Mouse (Mus musculus): ENCODE measurements around the gene Ube2c. TPM values are rescaled to one million over a fixed set of nuclear protein-coding genes. Genes with fewer than 3 reads are reported as not detected.

The Ube2c gene
- polyA plus RNA-seq, 1 experiment = 97.2 TPM

DNA sequence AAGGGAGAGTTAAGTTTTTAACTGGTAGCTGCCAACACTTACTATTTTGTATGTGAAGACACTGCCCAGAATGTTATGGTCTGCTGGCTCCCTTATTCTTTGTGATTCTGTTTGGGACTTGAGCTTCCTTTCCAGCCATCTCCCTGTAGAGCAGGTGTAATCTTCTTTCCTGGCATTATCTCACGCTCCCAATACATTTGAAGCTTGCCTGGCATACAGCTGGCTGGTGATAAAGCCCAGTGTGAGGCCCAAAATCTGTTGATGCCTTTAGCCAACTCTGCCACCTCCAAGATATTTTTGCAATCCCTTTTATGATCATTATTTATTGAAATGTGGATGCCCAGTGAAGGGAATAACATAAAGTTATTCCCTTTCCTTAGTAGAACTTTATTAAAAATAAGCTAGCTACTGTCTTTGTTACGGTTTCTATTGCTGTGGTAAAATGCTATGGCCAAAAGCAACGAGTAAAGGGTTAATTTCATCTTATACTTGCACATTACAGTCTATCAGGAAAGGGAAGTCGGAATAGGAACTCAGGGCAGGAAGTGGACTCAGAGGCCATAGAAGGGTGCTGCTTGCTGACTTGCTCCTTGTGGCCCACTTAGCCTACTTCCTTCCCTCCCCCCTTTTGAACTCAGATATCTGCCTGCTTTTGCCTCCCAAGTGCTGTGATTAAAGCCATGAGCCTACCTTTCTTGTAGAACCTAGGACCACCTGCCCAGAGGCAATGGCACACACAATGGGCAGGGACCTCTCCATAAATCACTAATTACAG, 9.5 kb upstream of the Ube2c start:
- WGBS = 58% methylated on average over 4 of the region's 4 CpGs
- DNase-seq (ENCODE audit: low read depth in 1 of 2, low spot score in 2 of 2) = no peak
- Histone ChIP-seq H3K27ac (ENCODE audit: insufficient read depth, low read length) (peak overlapping the region; percentile 1; the same call in 1 of the 2 replicates), H3K27me3 (ENCODE audit: control insufficient read depth, insufficient read depth, low read length) (no peaks in the 10 kb centered on the region), H3K36me3 (ENCODE audit: control insufficient read depth, insufficient read depth, low read length) (peaks cover 34% of the 10 kb centered on the region), H3K4me3 (ENCODE audit: extremely low read depth, insufficient read depth, insufficient read length) (no peak overlapping the region), H3K4me1 (ENCODE audit: control insufficient read depth, insufficient read depth, insufficient read length) (no peaks in the 10 kb centered on the region)
- TF ChIP-seq POLR2A (IDR thresholded peaks at IDR 0.05; ENCODE audit: low read depth, low read length) (no peak), CTCF (IDR thresholded peaks at IDR 0.05; ENCODE audit: extremely low read depth, insufficient read depth, insufficient read length, insufficient replicate concordance) (no peak)

DNA sequence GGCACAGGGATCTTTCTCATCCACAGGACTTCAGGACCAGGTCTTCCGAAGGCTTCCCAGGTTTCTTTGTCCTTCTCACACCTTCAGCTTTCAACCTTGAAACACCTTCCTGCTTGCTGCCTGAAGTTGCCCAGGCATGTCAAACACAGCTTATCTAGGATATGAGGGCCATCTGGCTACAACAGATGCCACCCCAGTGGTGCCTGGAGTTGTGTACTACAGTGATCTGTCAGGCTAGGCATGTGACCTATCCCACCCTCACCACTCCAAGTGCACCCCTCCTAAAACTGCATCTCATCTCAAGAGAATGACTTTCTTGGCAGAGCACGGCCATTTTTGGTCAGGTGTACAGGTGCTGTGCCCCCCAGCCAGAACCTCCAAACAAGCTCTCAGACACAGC, 8.2 kb upstream of the Ube2c start:
- 92% methylated on average over 2 of the region's 2 CpGs for WGBS
- peaks cover 28% of the 10 kb centered on the region for H3K36me3 ChIP-seq (ENCODE audit: control insufficient read depth, insufficient read depth, low read length)
- no peak overlapping the region for H3K4me3 ChIP-seq (ENCODE audit: extremely low read depth, insufficient read depth, insufficient read length)
- H3K27ac ChIP-seq (ENCODE audit: insufficient read depth, low read length) = no peak overlapping the region; the same call in 1 of the 2 replicates
- H3K27me3 ChIP-seq (ENCODE audit: control insufficient read depth, insufficient read depth, low read length) = no peaks in the 10 kb centered on the region
- no peak for DNase-seq (ENCODE audit: low read depth in 1 of 2, low spot score in 2 of 2)
- TF ChIP-seq POLR2A (IDR thresholded peaks at IDR 0.05; ENCODE audit: low read depth, low read length) = no peak
- TF ChIP-seq CTCF (IDR thresholded peaks at IDR 0.05; ENCODE audit: extremely low read depth, insufficient read depth, insufficient read length, insufficient replicate concordance) = no peak
- no peaks in the 10 kb centered on the region for H3K4me1 ChIP-seq (ENCODE audit: control insufficient read depth, insufficient read depth, insufficient read length)

GRCm38 (mm10) chr2:164761971-164762370, 7.7 kb upstream of the Ube2c start:
- no peaks in the 10 kb centered on the region for H3K27me3 ChIP-seq (ENCODE audit: control insufficient read depth, insufficient read depth, low read length)
- peaks cover 27% of the 10 kb centered on the region for H3K36me3 ChIP-seq (ENCODE audit: control insufficient read depth, insufficient read depth, low read length)
- no peaks in the 10 kb centered on the region for H3K4me1 ChIP-seq (ENCODE audit: control insufficient read depth, insufficient read depth, insufficient read length)
- no peak overlapping the region for H3K4me3 ChIP-seq (ENCODE audit: extremely low read depth, insufficient read depth, insufficient read length)
- 93% methylated on average over 4 of the region's 4 CpGs for WGBS
- DNase-seq (ENCODE audit: low read depth in 1 of 2, low spot score in 2 of 2) = no peak
- TF ChIP-seq POLR2A (IDR thresholded peaks at IDR 0.05; ENCODE audit: low read depth, low read length) (no peak), CTCF (IDR thresholded peaks at IDR 0.05; ENCODE audit: extremely low read depth, insufficient read depth, insufficient read length, insufficient replicate concordance) (no peak)
- no peak overlapping the region; the same call in 1 of the 2 replicates for H3K27ac ChIP-seq (ENCODE audit: insufficient read depth, low read length)

DNA sequence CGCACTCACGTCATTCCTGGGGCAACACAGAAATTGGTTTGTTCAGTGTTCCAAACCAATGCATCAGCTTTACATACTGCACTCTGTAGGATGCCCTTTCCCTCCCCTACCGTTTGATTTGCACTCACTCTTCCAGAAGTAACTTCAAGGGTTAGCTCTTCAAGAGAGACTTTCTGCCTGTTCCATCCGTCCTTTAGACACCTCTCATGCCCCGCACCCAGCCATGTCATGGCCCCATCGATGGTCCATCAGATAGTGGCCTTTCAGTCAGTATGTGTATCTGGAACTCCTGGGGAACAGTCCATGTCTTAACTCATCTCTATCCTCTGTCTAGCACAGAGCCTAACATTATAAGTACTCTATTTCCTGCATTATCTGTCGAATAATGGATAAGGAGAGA, 7.1 kb upstream of the Ube2c start:
- Histone ChIP-seq H3K4me1 (ENCODE audit: control insufficient read depth, insufficient read depth, insufficient read length) (no peaks in the 10 kb centered on the region), H3K4me3 (ENCODE audit: extremely low read depth, insufficient read depth, insufficient read length) (no peak overlapping the region), H3K27ac (ENCODE audit: insufficient read depth, low read length) (no peak overlapping the region), H3K27me3 (ENCODE audit: control insufficient read depth, insufficient read depth, low read length) (no peaks in the 10 kb centered on the region), H3K36me3 (ENCODE audit: control insufficient read depth, insufficient read depth, low read length) (peaks cover 22% of the 10 kb centered on the region)
- no peak for DNase-seq (ENCODE audit: low read depth in 1 of 2, low spot score in 2 of 2)
- 89% methylated on average over 7 of the region's 7 CpGs for WGBS
- TF ChIP-seq POLR2A (IDR thresholded peaks at IDR 0.05; ENCODE audit: low read depth, low read length) = no peak
- TF ChIP-seq CTCF (IDR thresholded peaks at IDR 0.05; ENCODE audit: extremely low read depth, insufficient read depth, insufficient read length, insufficient replicate concordance) = no peak

- 92% methylated on average over 3 of the region's 3 CpGs for WGBS
- no peak for DNase-seq (ENCODE audit: low read depth in 1 of 2, low spot score in 2 of 2)
- no peak overlapping the region for H3K27ac ChIP-seq (ENCODE audit: insufficient read depth, low read length)
- H3K4me1 ChIP-seq (ENCODE audit: control insufficient read depth, insufficient read depth, insufficient read length) = no peaks in the 10 kb centered on the region; the same call in 1 of the 2 replicates
- no peak overlapping the region for H3K4me3 ChIP-seq (ENCODE audit: extremely low read depth, insufficient read depth, insufficient read length)
- H3K27me3 ChIP-seq (ENCODE audit: control insufficient read depth, insufficient read depth, low read length) = no peaks in the 10 kb centered on the region
- no peak for TF ChIP-seq POLR2A (IDR thresholded peaks at IDR 0.05; ENCODE audit: low read depth, low read length)
- no peak for TF ChIP-seq CTCF (IDR thresholded peaks at IDR 0.05; ENCODE audit: extremely low read depth, insufficient read depth, insufficient read length, insufficient replicate concordance)
- H3K36me3 ChIP-seq (ENCODE audit: control insufficient read depth, insufficient read depth, low read length) = peaks cover 14% of the 10 kb centered on the region
These were observed 3.9 kb upstream of the Ube2c start for GRCm38 (mm10) chr2:164765841-164766240.

DNA sequence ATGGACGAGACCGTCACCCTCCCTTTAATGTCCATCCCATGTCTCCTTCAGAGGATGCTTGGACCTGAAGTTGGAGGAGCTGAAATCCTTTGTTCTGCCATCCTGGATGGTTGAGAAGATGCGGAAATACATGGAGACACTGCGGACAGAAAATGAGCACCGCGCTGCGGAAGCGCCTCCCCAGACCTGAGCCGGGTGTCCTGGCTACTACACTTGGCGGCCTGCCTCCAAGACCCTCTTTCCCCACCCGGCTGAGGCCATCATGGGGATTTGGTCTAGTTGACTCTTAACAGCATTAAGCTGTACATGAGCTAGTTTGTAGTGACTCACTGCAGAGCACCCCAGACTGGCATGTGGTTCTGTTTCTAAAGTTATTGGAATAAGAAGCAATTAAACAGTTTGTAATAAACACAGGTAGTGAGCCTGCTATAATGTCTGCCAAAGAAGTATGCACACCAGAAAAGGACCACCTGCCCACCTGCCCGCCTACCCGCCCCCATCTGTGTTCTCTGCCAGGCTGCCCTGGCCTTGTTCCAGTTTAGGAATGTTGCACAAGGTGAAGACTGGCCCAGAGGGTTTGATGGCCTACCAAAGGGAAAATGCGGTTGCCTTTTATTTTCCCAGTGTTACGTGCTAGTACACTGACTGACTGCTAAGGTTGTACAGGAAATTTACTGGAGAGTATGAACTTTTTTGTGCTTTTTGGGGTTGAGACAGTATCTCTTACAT, 1.7 kb upstream of the Ube2c start:
- Histone ChIP-seq H3K4me1 (ENCODE audit: control insufficient read depth, insufficient read depth, insufficient read length) (no peaks in the 10 kb centered on the region; the same call in 1 of the 2 replicates), H3K27ac (ENCODE audit: insufficient read depth, low read length) (no peak overlapping the region), H3K27me3 (ENCODE audit: control insufficient read depth, insufficient read depth, low read length) (no peaks in the 10 kb centered on the region), H3K36me3 (ENCODE audit: control insufficient read depth, insufficient read depth, low read length) (peaks cover 11% of the 10 kb centered on the region), H3K4me3 (ENCODE audit: extremely low read depth, insufficient read depth, insufficient read length) (no peak overlapping the region)
- no peak for DNase-seq (ENCODE audit: low read depth in 1 of 2, low spot score in 2 of 2)
- WGBS = 96% methylated on average over 15 of the region's 15 CpGs
- no peak for TF ChIP-seq CTCF (IDR thresholded peaks at IDR 0.05; ENCODE audit: extremely low read depth, insufficient read depth, insufficient read length, insufficient replicate concordance)
- no peak for TF ChIP-seq POLR2A (IDR thresholded peaks at IDR 0.05; ENCODE audit: low read depth, low read length)

Measured in spleen, adult 2 months (tissue).